Mouse (Mus musculus) CH12.LX (cell line): ENCODE results near the gene Tas1r1.

Source experiments
- CHD2 ChIP-seq: IDR thresholded peaks from 2 replicates; pipeline ENCODE4 v1.6.1; 2011; ENCODE audit warnings: low read length, improper control_type of control experiment
- CTCF ChIP-seq, 2 experiments: IDR thresholded peaks in 1 of 2; conservative IDR thresholded peaks in 1 of 2; 2 replicates each; pipeline ENCODE4 v1.5.1; 2011 to 2012; ENCODE audit warnings: low read depth in 2 of 2, low read length in 2 of 2, improper control_type of control experiment in 1 of 2, inconsistent platforms in 1 of 2, mild to moderate bottlenecking in 1 of 2, moderate library complexity in 1 of 2
- GABPA ChIP-seq: IDR thresholded peaks from 2 replicates; pipeline ENCODE4 v1.6.1; 2012; ENCODE audit warnings: low read depth, low read length, improper control_type of control experiment, inconsistent platforms; ENCODE audit not compliant: insufficient replicate concordance
- MAX ChIP-seq: IDR thresholded peaks from 2 replicates; pipeline ENCODE4 v1.6.1; 2011; ENCODE audit warnings: low read length, improper control_type of control experiment
- NELFE ChIP-seq: IDR thresholded peaks from 2 replicates; pipeline ENCODE4 v1.6.1; 2011; ENCODE audit warnings: low read depth, low read length, improper control_type of control experiment
- POLR2A ChIP-seq: IDR thresholded peaks from 2 replicates; pipeline ENCODE4 v1.6.1; 2011; ENCODE audit warnings: low read depth, mild to moderate bottlenecking, improper control_type of control experiment, low read length
- TBP ChIP-seq: conservative IDR thresholded peaks from 2 replicates; pipeline ENCODE4 v1.6.1; 2011; ENCODE audit warnings: low read depth, low read length, improper control_type of control experiment
- ZC3H11A ChIP-seq: IDR thresholded peaks from 2 replicates; pipeline ENCODE4 v1.6.1; 2012; ENCODE audit warnings: low read depth, mild to moderate bottlenecking, inconsistent platforms, low read length, improper control_type of control experiment
- ZKSCAN1 ChIP-seq: IDR thresholded peaks from 2 replicates; pipeline ENCODE4 v1.6.1; 2012; ENCODE audit warnings: low read depth, inconsistent platforms, low read length, improper control_type of control experiment, borderline replicate concordance
- ZMIZ1 ChIP-seq: IDR thresholded peaks from 2 replicates; pipeline ENCODE4 v1.6.1; 2012; ENCODE audit warnings: low read depth, mild to moderate bottlenecking, inconsistent platforms, low read length, improper control_type of control experiment
- ZNF384 ChIP-seq: IDR thresholded peaks from 2 replicates; pipeline ENCODE4 v1.6.1; 2012; ENCODE audit warnings: low read depth, low read length, improper control_type of control experiment, inconsistent platforms

- TF ChIP-seq CTCF (conservative IDR thresholded peaks at IDR 0.05 in 1 of 2, IDR thresholded peaks at IDR 0.05 in 1 of 2; ENCODE audit: low read depth in 2 of 2, low read length in 2 of 2) (peak in 1 of 2 experiments; percentile 43; a peak in 2 of 4 replicates), MAX (no peak), ZC3H11A (no peak), CHD2 (no peak), POLR2A (no peak), GABPA (no peak), ZKSCAN1 (no peak), TBP (no peak), ZNF384 (no peak), ZMIZ1 (no peak), NELFE (no peak)
Measured at GRCm38 (mm10) chr4:152021568-152022097, 16.7 kb downstream of the Tas1r1 start.
